Mouse (Mus musculus) cerebellum, adult (tissue): ENCODE results near the gene Wdhd1.
A peak's percentile ranks its signal among the peaks of the same experiment; 100 is the strongest.

ENCODE experiments used
- ATAC-seq: cut with Nextera tagmentation; 2 replicates; pipeline ENCODE4 v1.9.2; 2017; ENCODE audit warnings: mild to moderate bottlenecking, moderate library complexity, mixed read lengths; ENCODE audit not compliant: insufficient number of reproducible peaks, low FRiP score, low TSS enrichment

The Wdhd1 gene

DNA sequence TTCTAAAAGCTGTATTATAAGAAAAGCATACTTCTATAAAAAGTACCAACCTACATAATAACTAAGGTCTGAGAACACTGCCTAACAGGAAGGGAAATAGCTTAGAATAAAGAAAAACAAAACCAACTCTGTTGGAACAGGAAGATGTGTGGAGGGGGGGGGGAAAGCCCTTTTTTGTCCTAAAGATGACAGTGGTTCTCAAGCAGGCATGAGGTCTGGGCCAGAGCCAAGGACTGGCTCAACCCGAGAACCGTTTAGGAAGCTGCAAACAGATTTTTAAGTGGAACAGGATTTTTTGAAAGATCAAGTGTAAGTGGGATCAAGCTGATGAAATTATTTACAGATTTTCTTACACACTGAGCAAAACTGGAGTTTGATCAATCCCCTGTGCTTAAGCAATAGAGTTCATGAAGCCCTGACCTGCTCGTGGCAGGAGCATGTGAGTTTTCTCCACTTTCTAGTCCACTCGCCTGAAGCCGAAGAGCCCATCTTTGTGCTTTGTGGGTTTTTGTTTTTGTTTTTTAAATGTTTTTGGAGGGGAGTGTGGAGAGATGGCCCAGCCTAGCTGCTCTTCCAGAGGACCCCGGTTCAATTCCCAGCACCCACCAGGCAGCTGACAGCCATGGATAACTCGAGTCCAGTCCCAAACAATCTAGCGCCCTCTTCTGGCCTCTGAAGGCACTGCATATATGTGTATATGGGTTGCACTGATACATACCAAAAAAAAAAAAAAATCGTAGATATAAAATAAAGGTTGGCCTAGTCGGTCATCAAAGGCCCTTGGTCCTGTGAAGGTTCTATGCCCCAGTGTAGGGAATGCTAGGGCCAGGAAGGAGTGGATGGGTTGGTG is 52.0 kb downstream of the Wdhd1 start:
- ATAC-seq = no peak

- ATAC-seq = no peak
Observed at GRCm38 (mm10) chr14:47222631-47223450, 53.8 kb downstream of the Wdhd1 start.

- ATAC-seq = no peak
Observed at GRCm38 (mm10) chr14:47221567-47221966, 55.1 kb downstream of the Wdhd1 start.

DNA sequence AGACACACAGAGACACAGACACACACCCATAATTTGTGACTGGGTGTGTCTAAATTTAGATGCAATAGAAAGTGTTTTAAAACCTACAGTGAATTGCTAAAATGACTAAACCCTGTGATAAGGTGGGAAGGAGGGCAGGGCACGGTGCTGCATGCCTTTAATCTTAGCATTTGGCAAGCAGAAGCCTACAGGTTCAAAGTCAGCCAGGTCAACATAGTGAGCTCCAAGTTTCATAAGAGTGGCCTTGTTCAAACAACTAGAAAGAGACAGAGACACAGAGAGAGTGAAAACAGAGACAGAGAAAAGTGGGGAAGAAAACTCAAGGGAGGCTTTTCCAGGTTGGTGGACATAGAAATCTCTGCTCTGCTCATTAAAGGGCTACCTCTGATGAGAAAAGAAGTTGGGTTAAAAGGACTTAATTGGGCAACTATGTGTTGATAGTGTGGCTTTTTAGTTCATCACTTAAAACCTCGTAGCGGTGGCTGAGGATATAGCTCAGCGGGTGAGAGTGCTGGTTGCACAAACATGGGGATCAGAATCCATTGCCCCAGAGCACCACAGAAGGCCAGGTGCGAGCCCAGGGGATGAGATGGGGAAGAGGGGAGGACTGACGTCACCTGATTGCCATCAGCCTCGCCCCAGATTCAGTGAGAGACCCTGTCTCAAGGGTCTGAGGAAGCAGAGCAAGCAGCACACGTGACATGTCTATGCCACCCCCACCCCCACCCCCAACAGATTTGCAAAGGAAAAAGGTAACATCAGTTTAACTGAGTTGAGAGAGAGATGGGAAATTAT is 56.2 kb downstream of the Wdhd1 start:
- ATAC-seq = no peak

- no peak for ATAC-seq
Observed at GRCm38 (mm10) chr14:47218766-47219606, 57.7 kb downstream of the Wdhd1 start.

GRCm38 (mm10) chr14:47216541-47216940 is 60.1 kb downstream of the Wdhd1 start:
- ATAC-seq = no peak

DNA sequence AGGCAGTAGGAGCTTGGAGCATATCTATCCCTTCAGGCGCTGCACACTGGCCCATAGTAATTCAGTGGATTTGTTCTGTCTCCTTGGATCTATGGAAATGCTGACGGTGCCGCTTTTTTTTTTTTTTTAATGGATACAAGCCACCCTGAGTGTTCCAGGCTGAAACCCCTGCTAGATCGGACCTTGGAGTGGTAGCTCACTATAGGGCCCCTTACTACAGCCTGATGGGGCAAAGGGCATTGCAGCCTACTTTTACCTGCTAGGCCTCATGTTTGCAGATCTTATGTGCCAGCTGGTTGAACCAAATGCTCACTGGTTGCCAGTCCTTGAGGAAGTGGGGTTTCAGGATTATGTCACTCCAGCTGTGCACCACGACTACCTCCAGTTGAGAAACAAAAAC is 62.3 kb downstream of the Wdhd1 start:
- no peak for ATAC-seq

GRCm38 (mm10) chr14:47213305-47213704 is 63.4 kb downstream of the Wdhd1 start:
- no peak for ATAC-seq

DNA sequence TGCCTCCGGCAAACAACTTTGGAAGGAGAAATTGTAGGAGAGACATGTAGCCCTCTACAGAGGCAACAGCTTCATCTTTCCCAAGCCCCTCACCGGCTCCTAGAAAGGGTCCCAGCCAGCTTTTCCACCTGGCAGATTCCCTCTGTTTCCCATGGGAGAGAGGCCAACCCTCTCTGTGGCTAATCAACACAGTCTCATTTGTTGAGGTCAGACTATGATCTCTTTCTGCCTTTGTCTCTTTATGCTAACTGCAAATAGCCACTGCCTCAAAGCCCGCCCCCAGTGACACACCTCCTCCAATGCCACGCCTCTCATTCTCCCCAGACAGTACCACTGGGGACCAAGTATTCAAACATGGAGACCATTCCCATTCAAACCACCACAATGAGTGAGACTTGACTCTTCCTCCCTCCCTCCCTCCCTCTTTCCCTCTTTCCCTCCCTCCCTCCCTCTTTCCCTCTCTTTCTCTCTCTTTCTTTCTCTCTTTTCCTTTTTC is 66.9 kb downstream of the Wdhd1 start:
- no peak for ATAC-seq

DNA sequence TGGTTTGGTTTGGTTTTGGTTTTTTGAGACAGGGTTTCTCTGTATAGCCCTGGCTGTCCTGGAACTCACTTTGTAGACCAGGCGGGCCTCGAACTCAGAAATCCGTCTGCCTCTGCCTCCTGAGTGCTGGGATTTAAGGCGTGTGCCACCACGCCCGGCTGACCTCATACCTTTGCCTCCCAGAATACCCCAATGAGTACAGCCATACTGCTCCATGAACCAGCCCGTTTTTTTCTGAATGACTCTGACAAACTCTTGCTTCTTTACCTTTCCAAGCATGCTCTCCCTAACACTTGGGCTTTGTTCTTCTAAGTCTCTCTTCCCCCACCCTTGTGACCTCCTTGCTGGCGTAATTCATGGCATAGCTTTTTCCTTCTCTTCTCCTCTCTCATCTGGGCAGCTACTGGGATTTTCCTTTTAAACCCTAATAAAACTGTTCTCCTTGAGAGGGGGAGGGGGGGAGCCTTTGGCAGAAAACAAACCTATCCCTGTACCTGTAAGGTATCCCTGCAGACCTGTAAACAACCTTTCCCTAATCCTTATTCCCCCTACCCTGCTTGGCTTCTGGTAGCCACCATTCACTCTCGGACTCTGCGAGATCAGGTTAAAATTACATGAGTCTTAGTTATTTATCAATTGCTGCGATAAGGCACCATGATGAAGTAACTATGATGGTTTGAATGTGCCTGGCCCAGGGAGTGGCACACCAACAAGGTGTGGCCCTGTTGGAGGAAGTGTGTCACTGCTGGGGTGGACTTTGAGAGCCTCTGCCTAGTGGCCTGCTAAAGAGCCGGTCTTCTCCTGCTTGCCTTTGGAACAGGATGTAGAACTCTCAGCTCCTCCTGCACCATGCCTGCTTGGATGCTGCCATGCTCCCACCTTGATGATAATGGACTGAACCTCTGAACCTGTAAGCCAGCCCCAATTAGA is 67.8 kb downstream of the Wdhd1 start:
- no peak for ATAC-seq

GRCm38 (mm10) chr14:47206601-47207000 is 70.1 kb downstream of the Wdhd1 start:
- ATAC-seq = peak; percentile 31; the same call in 1 of the 2 replicates

DNA sequence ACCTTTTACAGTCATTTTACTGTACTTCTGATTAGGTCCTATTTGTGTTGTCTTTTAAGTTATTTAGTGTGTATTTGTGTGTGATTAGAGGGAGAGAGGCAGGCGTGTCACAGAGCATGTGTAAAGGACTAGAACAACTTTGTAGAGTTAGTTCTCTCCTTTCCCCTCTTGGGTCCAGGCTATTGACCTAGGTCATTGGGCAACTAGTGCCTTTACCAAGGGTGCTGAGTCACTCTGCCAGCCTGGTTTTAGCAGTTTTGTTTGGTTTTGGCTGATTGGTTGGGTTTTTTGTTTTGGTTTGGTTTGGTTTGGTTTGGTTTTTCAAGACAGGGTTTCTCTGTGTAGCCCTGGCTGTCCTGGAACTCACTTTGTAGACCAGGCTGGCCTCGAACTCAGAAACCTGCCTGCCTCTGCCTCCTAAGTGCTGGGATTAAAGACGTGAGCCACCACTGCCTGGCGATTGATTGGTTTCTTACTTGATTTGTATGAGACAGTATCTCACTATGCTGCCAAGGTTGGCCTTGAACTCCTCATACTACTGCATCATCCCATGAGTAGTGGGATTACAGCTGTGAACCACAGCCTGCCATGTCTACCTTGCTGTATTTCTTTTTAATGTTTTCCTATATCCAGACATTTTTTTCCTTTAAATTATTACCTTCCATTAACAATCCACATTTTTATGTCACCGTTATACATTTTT is 71.2 kb downstream of the Wdhd1 start:
- no peak for ATAC-seq

DNA sequence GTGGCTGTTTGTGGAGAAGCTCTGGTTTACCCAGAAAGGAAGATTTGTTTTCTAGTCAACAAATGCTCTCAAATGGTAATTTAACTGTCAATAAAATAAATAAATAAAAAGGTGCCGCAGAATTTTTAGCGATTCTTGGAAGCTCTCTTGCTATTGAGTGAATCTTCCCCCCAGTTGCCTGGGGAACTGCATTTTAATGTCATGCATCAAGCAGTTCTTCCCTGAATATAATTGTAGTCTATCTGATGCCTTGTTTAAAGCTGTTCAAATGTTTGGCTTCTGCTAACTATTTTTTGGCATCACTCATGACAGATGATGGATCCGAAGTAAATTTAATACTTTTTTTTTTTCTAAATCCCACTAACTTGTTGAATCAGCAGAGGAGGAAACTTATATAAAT is 79.3 kb downstream of the Wdhd1 start:
- ATAC-seq = no peak

DNA sequence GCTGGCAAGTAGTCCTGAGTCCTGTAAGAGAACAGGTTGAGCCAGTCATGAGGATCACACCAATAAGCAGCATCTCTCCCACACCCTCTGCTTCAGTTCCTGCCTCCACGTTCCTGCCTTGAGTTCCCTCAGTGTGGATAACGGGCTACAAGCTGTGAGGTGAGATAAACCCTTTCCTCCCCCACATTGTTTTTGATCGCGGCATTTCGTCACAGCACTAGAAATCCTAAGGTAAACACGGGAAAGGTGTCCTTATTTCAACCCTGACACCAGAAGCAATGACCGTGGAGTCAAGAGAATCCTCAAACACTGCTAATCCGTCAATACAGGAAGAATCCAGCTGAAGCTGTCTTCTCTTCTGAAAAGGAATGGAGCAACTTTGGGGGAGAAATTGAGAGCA is 79.9 kb downstream of the Wdhd1 start:
- no peak for ATAC-seq

DNA sequence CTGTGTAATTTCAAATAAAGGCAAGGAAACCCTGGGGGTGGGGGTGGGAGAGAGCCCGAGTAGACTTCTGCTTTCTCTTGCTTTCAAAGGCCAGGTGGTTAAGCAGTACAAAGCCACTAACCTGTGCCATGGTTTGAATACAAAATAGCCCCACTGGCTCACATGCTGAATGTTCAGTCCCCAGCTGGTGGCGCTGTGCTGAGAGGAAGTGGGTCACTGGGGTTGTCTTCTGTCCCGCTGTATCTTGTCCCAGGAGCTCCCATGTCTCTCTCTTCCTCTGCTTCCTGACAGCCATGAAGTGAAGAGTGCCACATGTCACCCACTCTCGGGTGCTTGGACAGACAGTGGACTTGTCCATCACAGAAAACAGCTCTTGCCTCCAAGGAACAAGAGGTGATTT is 82.6 kb downstream of the Wdhd1 start:
- no peak for ATAC-seq

- ATAC-seq = no peak
Observed at GRCm38 (mm10) chr14:47193506-47193905, 83.2 kb downstream of the Wdhd1 start.

DNA sequence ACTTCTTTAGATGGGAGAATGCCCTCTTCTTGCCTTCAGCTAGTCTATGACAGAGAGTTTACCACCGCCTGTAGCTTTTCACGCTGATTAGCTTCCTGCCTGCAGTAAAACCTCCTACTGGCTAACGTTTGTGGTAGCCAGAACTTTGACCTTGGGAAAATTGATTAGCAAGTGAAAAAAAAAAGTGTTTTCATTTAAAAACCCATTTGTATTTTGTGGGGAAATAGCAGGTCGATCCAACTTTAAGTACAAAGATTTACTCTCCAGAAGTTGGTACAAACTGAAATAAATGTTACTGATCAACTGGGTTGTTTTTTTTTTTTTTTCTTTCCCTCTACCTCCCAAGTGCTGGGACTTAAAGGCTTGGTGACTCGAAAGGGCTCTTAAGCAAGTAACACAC is 84.8 kb downstream of the Wdhd1 start:
- no peak for ATAC-seq
